Mouse (Mus musculus) cerebellum, adult 2 months (tissue): ENCODE measurements at regions not wholly inside any gene's neighbourhood (a gene's known extent, or its start where the extent isn't known, plus 50 kb on each side); places are given as distances from the start of the nearest gene placed in this dataset.

ENCODE experiments used
- DNase-seq, 2 experiments: peaks; one replicate each; pipeline ENCODE4 v3.0.0; 2021
- H3K27ac ChIP-seq: fragments of 200-500 bp; 2 replicates; pipeline ENCODE4 v1.5.1; 2012; ENCODE audit warnings: low read length, control low read depth, inconsistent platforms; ENCODE audit not compliant: insufficient read depth
- H3K27me3 ChIP-seq: fragments of 200-500 bp; 2 replicates; pipeline ENCODE4 v1.6.1; 2012; ENCODE audit warnings: inconsistent platforms, mild to moderate bottlenecking, low read length, moderate library complexity; ENCODE audit not compliant: control insufficient read depth, insufficient read depth
- H3K4me1 ChIP-seq: fragments of 200-500 bp; 2 replicates; pipeline ENCODE4 v1.6.1; 2011; ENCODE audit warnings: low read length; ENCODE audit not compliant: control insufficient read depth, insufficient read depth
- H3K4me3 ChIP-seq: fragments of 200-500 bp; replicated peaks from 2 replicates; pipeline ENCODE3; 2011; ENCODE audit warnings: mild to moderate bottlenecking, low read depth, low read length, control low read depth; ENCODE audit not compliant: insufficient read depth
- CTCF ChIP-seq: fragments of 200-500 bp; IDR thresholded peaks from 2 replicates; pipeline ENCODE4 v1.5.1; 2011; ENCODE audit warnings: low read depth, mild to moderate bottlenecking, control low read depth, low read length, moderate library complexity, borderline replicate concordance; ENCODE audit not compliant: insufficient read depth
- POLR2A ChIP-seq: fragments of 200-500 bp; IDR thresholded peaks from 2 replicates; pipeline ENCODE4 v1.6.1; 2011; ENCODE audit warnings: low read length, control low read depth, borderline replicate concordance; ENCODE audit not compliant: insufficient read depth
- WGBS: fragments of 180-500 bp; shearing (Covaris S2); methylation state at CpG from one replicate; pipeline ENCODE4 v1.1.7; 2018; 5-methylcytosine and 5-hydroxymethylcytosine counted together

GRCm38 (mm10) chr13:16317412-16317811, 305.8 kb downstream of the Inhba start:
- Histone ChIP-seq H3K4me3 (no peak overlapping the region), H3K27ac (no peak overlapping the region), H3K4me1 (no peaks in the 10 kb centered on the region), H3K27me3 (no peaks in the 10 kb centered on the region)
- DNase-seq, result no peak
- TF ChIP-seq CTCF (no peak), POLR2A (no peak)
- WGBS, result 62% methylated on average over 3 of the region's 3 CpGs

GRCm38 (mm10) chr13:16320392-16320791, 308.7 kb downstream of the Inhba start:
- 82% methylated on average over 4 of the region's 4 CpGs for WGBS
- no peak overlapping the region for H3K4me3 ChIP-seq
- no peaks in the 10 kb centered on the region for H3K27me3 ChIP-seq
- no peak for DNase-seq
- TF ChIP-seq CTCF, result no peak
- TF ChIP-seq POLR2A, result no peak
- no peaks in the 10 kb centered on the region for H3K4me1 ChIP-seq
- no peak overlapping the region for H3K27ac ChIP-seq

- TF ChIP-seq CTCF, result no peak
- Histone ChIP-seq H3K4me1 (no peaks in the 10 kb centered on the region), H3K27me3 (no peaks in the 10 kb centered on the region), H3K4me3 (no peak overlapping the region), H3K27ac (no peak overlapping the region)
- DNase-seq, result no peak
- 73% methylated on average over 2 of the region's 2 CpGs for WGBS
These were observed 314.0 kb downstream of the Inhba start for GRCm38 (mm10) chr13:16325661-16326060.

GRCm38 (mm10) chr13:16341727-16342126, 330.1 kb downstream of the Inhba start:
- Histone ChIP-seq H3K4me1 (no peaks in the 10 kb centered on the region), H3K27me3 (no peaks in the 10 kb centered on the region), H3K27ac (no peak overlapping the region), H3K4me3 (no peak overlapping the region)
- DNase-seq, result no peak
- TF ChIP-seq CTCF (no peak), POLR2A (no peak)
- WGBS, result 99% methylated on average over 1 of the region's 1 CpGs

- WGBS, result 86% methylated on average over 4 of the region's 4 CpGs
- H3K4me3 ChIP-seq, result no peak overlapping the region
- no peaks in the 10 kb centered on the region for H3K4me1 ChIP-seq
- H3K27ac ChIP-seq, result no peak overlapping the region
- DNase-seq, result no peak
- TF ChIP-seq CTCF (no peak), POLR2A (no peak)
- H3K27me3 ChIP-seq, result no peaks in the 10 kb centered on the region
These were observed 330.5 kb downstream of the Inhba start for GRCm38 (mm10) chr13:16342171-16342570.

- Histone ChIP-seq H3K4me1 (no peaks in the 10 kb centered on the region), H3K27ac (no peak overlapping the region), H3K27me3 (no peaks in the 10 kb centered on the region), H3K4me3 (no peak overlapping the region)
- 67% methylated on average over 4 of the region's 4 CpGs for WGBS
- TF ChIP-seq CTCF (no peak), POLR2A (no peak)
- DNase-seq, result no peak
These were observed 331.8 kb downstream of the Inhba start for GRCm38 (mm10) chr13:16343280-16343945.

GRCm38 (mm10) chr13:16349353-16349752, 337.7 kb downstream of the Inhba start:
- Histone ChIP-seq H3K27me3 (no peaks in the 10 kb centered on the region), H3K4me3 (no peak overlapping the region), H3K27ac (no peak overlapping the region), H3K4me1 (no peaks in the 10 kb centered on the region)
- TF ChIP-seq CTCF, result no peak
- TF ChIP-seq POLR2A, result no peak
- no peak for DNase-seq
- 47% methylated on average over 1 of the region's 1 CpGs for WGBS

GRCm38 (mm10) chr13:16350061-16350460, 338.4 kb downstream of the Inhba start:
- Histone ChIP-seq H3K27me3 (no peaks in the 10 kb centered on the region), H3K4me1 (no peaks in the 10 kb centered on the region), H3K4me3 (no peak overlapping the region), H3K27ac (no peak overlapping the region)
- no peak for DNase-seq
- 91% methylated on average over 3 of the region's 3 CpGs for WGBS
- TF ChIP-seq CTCF (no peak), POLR2A (no peak)
